Mouse (Mus musculus): ENCODE results near the gene Brox. TPM values are rescaled to one million over a fixed set of nuclear protein-coding genes. Genes with fewer than 3 reads are reported as not detected.

Gene Brox
- polyA plus RNA-seq, 1 experiment from 2014 or later: 66.3 TPM

Other genes starting within 250 kb of the Brox start
- gene Disp1, start 75.7 kb downstream of the Brox start, polyA plus RNA-seq (2016; fragmentation: Nextera tagmentation; extraction: Ambion mirVana): 10.7 and 10.8 TPM in 2 replicates
- gene Aida, start 679 bp downstream of the Brox start, polyA plus RNA-seq (2016; fragmentation: Nextera tagmentation; extraction: Ambion mirVana): 64.0 and 65.9 TPM in 2 replicates
- gene Mia3, start 72.3 kb upstream of the Brox start, polyA plus RNA-seq (2016; fragmentation: Nextera tagmentation; extraction: Ambion mirVana): 114 and 133 TPM in 2 replicates
- 18.0 and 20.4 TPM in 2 replicates for gene Taf1a, start 91.7 kb upstream of the Brox start, polyA plus RNA-seq (2016; fragmentation: Nextera tagmentation; extraction: Ambion mirVana)
- 0.19 and 0.28 TPM in 2 replicates for gene Hhipl2, start 120.9 kb upstream of the Brox start, polyA plus RNA-seq (2016; fragmentation: Nextera tagmentation; extraction: Ambion mirVana)